Mouse (Mus musculus) brain, embryonic 14.5 days (tissue): ENCODE measurements around the gene Megf9. TPM values are rescaled to one million over a fixed set of nuclear protein-coding genes. Genes with fewer than 3 reads are reported as not detected.
A peak's percentile ranks its signal among the peaks of the same experiment; 100 is the strongest.

Source experiments
- DNase-seq: peaks from one replicate; pipeline ENCODE4 v3.0.0-alpha.2; 2011; ENCODE audit warnings: low read depth
- CTCF ChIP-seq: fragments of 200-500 bp; IDR thresholded peaks from 2 replicates; pipeline ENCODE4 v1.5.1; 2012; ENCODE audit warnings: inconsistent platforms, mild to moderate bottlenecking, moderate library complexity, borderline replicate concordance; ENCODE audit not compliant: insufficient read depth, insufficient read length; ENCODE audit errors: extremely low read depth
- POLR2A ChIP-seq: fragments of 200-500 bp; IDR thresholded peaks from 2 replicates; pipeline ENCODE4 v1.6.1; 2012; ENCODE audit warnings: mild to moderate bottlenecking, inconsistent platforms, borderline replicate concordance; ENCODE audit not compliant: poor library complexity, insufficient read depth, insufficient read length, severe bottlenecking; ENCODE audit errors: extremely low read depth
- polyA plus RNA-seq: library from polyadenylated mRNA; depleted of rRNA; stranded (reverse); fragments of >200 nt; gene quantifications from 2 replicates; pipeline ENCODE4 v1.2.3, GENCODE M21; 2012

The Megf9 gene
- polyA plus RNA-seq, 1 experiment, result 35.1 TPM

DNA sequence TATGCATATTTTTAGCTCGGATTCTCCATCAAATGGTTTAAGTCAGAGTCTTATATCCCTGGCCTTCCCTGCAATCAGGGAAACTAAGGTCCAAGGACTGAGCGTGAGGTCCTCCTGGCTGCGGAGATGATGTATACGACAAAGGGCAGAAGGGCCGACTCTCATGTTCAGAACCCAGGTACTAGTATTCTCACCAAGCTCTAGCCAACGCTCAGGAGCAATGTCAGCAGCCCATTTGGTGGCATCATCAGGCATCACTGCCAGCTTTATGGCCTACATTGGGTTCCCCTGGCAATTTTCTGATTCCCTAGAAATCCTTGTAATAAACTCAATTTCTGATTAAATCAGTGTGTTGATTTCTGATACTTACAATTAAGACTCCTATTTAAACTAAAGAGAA lies 18.5 kb downstream of the Megf9 start:
- no peak for DNase-seq
- no peak for TF ChIP-seq CTCF
- no peak for TF ChIP-seq POLR2A

DNA sequence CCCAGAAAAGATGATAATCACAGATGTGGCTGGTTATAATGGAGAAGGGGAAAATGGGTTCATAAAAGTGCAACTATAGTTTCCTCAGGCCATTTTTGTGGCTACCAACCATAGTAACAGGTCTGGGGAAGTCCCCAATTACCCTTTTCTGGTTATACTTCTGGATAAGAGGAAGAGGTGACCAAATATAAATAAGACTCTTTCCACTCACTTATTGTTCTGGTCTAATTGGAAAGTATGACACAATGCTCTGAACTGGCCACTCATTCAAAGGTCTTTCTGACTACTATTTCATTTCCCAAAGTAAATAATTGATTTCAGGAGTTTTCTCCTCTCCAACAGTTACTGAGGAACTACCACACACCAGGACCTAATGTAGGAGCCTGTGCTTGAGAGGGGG lies 19.3 kb downstream of the Megf9 start:
- no peak for DNase-seq
- no peak for TF ChIP-seq CTCF
- no peak for TF ChIP-seq POLR2A

DNA sequence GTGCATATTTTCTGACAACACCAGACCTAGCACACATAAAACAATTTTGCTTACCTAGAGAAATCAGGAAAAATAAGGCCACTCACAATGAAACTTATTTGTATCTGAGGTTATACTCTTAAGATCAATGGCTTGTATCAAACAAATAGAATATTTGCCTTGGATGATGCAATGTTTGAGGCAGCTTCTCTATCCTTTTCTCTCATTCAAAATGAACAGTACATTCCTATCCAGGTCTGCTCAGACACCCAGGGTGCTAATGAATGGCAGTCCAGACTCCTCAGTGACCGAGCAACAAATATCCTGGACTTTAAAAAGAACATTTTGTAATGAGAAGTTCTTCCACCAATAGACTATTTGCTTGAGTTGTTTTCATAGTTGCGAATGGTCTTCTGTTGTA lies 24.8 kb downstream of the Megf9 start:
- TF ChIP-seq POLR2A, result no peak
- no peak for TF ChIP-seq CTCF
- no peak for DNase-seq

DNA sequence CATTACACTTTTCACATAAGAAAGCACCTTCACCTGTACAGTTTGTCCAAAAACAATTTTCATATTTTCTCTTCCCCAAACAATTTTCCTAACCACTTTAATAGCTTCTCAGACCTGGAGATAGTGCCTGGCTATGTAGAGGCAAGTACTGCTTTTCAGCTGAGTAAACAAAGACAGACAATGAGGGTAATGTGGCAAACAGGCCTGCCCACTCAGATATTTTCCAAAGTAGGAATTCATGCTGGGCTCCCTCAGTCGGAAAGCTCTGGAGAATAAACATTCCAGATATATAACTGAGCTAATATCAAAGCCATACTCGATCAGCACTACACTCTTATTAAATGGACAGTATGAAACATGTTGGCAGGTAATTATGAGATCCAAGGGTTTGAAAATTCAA lies 25.2 kb downstream of the Megf9 start:
- TF ChIP-seq CTCF (no peak), POLR2A (no peak)
- peak; percentile 58 for DNase-seq

DNA sequence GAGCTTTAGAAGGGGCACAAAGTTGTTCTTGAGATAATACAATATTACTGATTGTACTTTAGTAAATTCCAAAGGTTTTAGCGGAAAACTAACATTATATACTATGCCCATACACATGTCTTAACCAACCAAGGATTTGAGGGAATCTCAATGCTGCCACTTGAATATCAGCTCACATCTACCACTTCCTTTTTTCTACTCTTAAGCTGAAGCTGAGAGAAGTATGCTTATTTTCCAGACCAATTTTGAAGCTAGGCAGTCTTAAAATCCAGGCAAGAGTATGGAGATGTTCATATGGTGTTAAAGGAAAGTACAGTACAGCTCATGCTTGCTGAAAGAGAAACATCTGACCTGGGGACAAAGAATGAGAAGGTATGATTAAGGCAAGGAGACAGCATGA lies 26.6 kb downstream of the Megf9 start:
- TF ChIP-seq POLR2A (no peak), CTCF (no peak)
- DNase-seq, result no peak

DNA sequence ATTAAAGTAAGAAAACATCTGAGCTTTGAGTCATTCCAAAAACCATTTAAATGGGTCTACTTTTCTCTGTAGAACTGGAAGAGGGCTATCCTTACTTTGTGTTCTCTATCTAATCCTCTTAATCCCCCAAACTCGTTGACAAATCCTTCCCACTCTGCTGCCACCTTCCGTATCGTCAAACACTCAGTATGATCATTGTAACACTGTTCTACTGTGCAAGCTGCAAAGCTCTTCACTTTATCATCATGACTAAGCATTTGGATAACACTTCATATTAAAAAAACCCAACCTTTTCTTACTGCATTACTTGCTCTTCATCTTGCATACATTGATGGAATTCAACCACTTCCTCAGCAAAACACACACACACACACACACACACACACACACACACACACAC lies 28.8 kb downstream of the Megf9 start:
- TF ChIP-seq POLR2A (no peak), CTCF (no peak)
- DNase-seq, result no peak

DNA sequence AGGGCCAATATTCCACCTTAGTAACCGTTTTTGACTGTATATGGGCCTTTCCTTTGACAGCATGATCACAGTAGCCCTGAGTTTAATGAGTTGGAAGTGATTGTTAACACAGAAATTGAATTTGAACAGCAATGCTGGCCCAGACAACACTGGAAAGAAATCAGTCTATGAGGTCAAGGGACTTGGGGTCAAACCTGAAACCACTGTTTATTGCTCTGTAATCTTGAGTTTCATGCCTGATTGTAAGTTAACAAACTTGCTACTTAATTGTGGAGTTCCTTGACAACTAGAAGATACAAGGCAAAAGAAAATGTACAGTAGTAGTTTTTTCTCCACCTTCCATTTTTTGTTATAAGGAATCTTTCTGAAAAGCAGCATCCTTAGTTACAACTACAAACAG lies 31.0 kb downstream of the Megf9 start:
- TF ChIP-seq POLR2A, result no peak
- no peak for DNase-seq

DNA sequence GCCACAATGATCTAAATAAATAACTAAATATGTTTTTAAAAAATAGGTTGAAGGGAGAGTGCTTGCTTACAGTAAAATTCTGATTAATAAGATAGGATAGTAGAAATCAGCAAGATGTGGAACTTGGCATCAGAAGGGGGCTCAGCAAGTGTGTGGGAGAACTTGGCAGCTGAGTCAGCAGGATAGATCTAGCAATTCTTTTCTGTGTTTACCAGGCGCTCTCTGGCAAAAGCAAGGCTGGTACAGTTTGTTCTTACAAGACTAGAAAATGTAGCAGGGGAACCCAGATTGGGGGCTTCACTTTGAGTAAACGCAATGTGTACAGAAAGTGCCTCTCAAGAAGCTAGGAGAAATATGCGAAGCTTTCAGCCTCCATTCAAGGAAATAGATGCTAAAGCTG lies 35.5 kb downstream of the Megf9 start:
- peak; percentile 73 for DNase-seq
- TF ChIP-seq CTCF, result no peak
- no peak for TF ChIP-seq POLR2A

DNA sequence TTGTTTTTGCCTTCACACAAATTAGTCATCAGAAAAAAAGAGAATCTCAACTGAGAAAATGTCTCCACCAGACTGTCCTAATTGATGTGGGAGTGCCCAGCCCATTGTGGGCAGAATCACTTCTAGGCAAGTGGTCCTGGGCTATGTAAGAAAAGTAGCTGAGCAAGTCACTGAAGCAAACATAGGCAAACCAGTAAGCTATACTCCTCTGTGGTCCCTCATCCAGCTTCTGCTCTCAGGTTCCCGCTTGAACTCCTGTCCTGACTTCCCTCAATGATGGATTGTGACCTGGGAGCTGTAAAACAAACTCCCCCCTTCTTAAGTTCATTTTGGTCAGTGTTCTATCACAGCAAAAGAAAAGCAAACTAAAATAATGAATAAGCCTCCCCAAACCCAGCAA lies 37.8 kb downstream of the Megf9 start:
- no peak for DNase-seq
- TF ChIP-seq POLR2A, result no peak
- no peak for TF ChIP-seq CTCF

DNA sequence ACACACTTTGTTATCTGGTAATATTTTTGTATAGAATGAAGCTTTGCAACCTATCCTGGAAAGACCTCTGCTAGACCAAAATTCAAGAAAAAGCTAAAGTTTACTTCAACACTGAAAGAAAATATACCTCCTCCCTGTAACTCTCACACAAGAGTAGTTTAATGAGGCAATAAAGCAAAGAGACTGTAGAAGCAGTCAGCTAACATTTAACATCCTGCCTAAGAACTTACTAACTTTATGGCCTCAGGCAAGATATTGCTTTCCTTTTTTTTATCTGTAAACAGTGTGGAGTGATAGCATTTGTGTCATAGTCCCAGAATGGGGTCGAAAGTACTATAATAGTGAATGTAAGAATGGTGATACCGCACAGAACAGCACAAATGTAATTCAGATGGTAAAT lies 45.0 kb downstream of the Megf9 start:
- no peak for DNase-seq
- TF ChIP-seq CTCF (no peak), POLR2A (no peak)

DNA sequence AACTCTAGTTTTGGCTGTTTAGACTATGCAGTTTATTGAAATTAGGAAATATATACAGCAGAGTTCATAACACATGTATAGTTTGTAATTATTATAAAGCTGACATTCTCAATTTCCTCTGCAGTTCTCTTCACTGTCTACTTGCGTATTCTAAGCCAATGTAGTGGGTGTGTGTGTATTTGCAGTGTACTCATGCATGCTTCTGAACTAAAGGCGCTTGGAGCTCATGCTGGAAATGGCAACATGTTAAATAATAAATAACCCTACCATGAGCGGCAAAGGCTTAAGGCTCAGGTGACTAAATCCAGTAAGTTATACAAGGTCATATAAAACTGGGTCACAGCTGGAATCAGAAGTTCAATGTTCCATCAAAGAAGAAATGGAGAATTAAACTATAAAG lies 46.4 kb downstream of the Megf9 start:
- no peak for DNase-seq
- TF ChIP-seq POLR2A (no peak), CTCF (no peak)

DNA sequence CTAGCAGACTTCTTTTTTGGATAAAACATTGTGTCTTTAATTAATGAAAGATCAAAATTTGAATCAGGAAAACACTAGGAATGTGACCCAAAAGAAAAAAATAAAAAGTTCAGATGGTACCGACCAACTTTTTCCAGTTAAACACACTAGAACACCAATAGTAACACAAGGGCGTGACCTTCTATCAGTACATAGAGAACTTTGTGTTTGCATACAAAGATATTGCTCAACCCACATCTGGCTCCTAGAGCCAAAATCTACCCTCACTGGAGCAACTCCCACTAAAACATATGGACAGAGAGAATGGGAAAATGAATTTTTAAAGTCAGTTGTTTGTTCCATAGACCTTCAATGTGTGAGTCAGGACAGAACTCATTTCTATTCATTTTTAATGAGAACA lies 50.7 kb downstream of the Megf9 start:
- DNase-seq, result no peak
- TF ChIP-seq POLR2A, result no peak
- no peak for TF ChIP-seq CTCF

DNA sequence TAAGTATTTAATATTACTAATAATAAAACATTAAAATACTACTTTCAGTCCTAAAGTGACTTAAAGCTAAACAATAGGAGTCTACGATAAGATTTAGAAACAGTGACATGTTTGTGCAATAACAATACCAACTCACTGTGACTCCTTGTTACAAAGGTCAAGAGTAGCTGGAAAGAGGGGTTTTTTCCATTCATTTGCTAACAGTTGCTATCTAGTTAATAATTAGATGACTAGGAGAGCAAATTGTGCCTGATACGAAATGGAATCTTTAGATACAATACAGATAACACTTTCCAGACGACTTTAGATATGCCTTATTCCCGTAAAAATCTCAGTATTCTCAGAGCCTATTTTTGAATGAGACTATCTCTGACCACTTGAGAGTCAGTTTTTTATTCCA lies 52.9 kb downstream of the Megf9 start:
- no peak for TF ChIP-seq CTCF
- TF ChIP-seq POLR2A, result no peak

DNA sequence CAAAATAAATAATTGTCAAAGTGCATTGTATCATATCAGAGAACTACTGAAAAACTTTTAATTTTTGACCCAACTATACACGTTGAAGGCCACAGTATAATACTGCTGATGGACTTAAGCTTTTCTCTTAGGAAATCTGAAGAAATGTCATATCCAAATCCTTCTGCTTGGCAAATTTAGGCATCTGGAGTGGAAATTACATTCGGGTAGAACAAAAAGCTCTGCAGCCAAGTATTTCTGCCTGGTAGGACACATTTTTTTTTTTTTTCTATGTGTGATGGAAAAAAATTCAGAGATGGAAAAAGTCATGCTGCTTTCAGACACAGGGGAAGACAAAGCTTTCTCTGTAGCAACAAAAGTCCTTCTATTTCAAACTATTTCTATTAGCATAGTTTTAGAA lies 63.4 kb downstream of the Megf9 start:
- TF ChIP-seq CTCF (no peak), POLR2A (no peak)
- DNase-seq, result no peak

More for the DNA sequence above, 52.9 kb downstream of the Megf9 start:
- DNase-seq, result no peak
